Mouse (Mus musculus) lung, postnatal 25 days (tissue): ENCODE measurements around the gene Ccdc148.
A peak's percentile ranks its signal among the peaks of the same experiment; 100 is the strongest.

Source experiments
- DNase-seq: peaks from one replicate; pipeline ENCODE4 v3.0.0; 2022; ENCODE audit warnings: low spot score

The Ccdc148 gene

GRCm38 (mm10) chr2:59178960-59179359, 18.5 kb upstream of the Ccdc148 start:
- DNase-seq: no peak

GRCm38 (mm10) chr2:59178191-59178590, 17.7 kb upstream of the Ccdc148 start:
- DNase-seq: no peak

DNA sequence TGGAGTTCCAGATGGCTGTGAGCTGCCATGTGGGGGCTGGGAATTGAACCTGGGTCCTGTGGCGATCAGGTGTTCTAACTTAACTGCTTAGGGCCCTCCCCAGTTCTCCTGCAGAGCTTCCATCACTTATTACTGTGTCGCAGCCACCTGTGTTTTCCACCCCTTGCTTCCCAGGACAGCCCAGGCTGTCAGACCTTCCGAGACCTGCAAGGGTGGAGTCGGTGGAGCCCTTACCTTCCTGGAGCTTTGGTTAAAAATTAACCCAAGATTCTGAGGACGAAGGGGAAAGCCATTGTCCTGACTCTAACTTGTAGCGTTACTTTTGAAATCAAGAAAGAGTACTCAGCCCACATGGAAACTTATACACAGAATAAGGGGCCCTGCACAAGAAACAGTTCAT, 15.4 kb upstream of the Ccdc148 start:
- DNase-seq: no peak

- DNase-seq: peak; percentile 51
Measured at GRCm38 (mm10) chr2:59171533-59171932, 11.1 kb upstream of the Ccdc148 start.

- no peak for DNase-seq
Measured at GRCm38 (mm10) chr2:59170593-59170992, 10.1 kb upstream of the Ccdc148 start.

GRCm38 (mm10) chr2:59170208-59170589, 9.7 kb upstream of the Ccdc148 start:
- DNase-seq: peak; percentile 71

DNA sequence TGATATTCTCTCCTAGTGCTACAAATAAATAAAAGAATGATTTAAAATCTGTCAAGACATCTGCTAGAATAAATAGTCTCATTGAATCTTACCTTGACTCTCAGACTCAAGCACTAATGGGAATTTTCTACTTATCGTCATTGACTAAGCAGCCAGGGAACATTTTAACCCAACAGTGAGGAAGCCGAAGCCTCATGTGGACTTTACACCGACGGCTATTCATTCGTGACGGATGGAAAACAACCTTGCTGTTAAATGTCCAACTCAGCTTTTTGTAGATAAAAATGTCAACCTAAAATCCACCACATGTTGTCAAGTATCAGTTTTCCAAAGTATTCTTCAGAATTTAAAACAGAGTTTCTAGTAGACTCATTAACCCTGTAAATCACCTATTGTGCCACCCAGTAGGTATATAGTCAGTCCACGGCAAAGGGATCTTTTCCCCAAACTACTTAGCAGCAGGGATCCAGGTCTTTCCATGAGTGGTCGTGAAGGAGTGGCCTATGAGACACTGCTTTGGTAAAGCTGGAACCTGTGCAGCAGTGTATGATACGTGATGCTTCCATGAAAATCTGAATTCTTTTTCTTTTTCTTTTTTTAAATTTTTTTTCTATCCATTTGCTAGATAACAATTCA, 9.2 kb upstream of the Ccdc148 start:
- DNase-seq: no peak

DNA sequence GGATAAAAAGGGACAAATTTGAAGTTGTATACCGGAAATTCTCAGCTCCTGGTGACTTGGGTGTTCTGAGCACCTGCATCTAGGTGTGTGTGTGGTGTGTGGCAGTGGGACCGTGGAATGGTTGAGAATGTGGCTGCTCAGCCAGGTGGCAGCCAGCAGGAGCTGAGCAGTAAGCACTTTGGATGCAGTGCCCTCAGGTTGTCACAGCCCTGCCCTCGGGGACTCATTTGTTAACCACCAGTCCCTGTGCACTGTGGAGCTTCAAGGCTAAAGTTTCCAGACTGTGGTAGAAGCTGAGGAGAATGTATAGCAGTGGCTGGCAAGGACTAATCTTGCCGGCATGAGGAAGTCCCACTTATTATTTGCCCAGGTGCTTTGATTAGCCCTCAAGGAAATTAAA, 7.3 kb upstream of the Ccdc148 start:
- DNase-seq: no peak

DNA sequence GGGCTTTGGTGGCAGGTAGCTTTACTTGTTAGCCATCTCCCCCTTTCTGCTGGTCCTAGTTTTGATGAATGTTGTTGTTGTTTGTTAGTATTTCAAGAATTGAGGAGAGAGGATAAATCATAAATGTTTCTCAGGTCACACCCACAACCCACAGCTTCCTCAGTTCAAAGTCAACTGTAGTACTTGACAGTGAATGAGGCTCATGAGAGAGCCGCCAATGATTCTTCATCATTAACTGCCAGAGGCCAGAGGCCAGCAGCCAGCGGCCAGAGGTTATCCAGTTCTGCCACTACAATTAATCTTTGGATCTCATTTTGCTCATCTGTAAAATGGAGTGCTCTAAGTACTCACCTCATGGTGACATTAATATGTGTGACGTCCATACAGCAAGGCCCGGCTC, 6.5 kb upstream of the Ccdc148 start:
- DNase-seq: no peak

- DNase-seq: no peak
Measured at GRCm38 (mm10) chr2:59162285-59162600, 1.8 kb upstream of the Ccdc148 start.

- DNase-seq: peak; percentile 63
Measured at GRCm38 (mm10) chr2:59161441-59162284, 1.2 kb upstream of the Ccdc148 start.

DNA sequence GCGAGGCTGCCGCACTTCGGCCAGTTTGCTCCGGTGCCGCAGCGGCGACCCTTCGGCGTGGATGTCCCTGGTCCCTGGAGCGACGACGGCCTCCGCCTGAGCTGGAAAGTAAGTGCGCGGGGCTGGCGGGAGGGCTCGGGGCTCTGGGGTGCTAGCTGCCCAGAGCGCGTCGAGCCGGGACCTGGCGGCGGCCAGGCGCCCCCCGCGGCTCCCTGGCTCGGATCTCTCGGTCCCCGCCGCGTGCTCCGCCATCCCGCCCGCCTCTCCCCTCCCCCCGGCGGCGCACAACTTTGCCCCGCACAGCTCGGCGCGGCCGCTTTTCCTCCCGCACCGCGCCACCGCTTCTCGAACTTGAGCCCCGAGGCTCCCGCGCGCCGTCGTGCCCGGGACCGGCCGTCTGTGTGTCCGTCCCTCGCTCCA, 548 bp upstream of the Ccdc148 start:
- no peak for DNase-seq

- DNase-seq: no peak
Measured at GRCm38 (mm10) chr2:59159961-59160604, 400 bp downstream of the Ccdc148 start.

DNA sequence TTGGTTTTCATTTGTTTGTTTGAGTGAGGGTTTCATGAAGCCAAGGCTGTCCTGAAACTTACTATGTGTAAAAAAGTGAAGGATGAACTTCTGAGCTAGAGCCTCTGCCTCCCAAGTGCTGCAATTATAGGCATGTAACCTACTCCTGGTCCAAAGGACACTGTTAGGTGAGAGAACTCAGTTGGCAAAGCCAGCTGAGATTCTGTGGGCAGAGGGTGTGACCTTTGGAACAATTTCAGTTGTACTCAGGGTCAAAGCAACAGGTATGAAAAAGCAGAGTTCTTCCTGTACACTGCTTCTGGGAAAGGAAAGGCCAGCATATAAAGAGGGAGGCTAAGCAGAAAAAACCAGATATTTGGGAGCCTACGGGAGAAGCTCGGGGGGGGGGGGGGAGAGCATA, 2.4 kb downstream of the Ccdc148 start:
- DNase-seq: no peak

GRCm38 (mm10) chr2:59155428-59155827, 5.1 kb downstream of the Ccdc148 start:
- DNase-seq: no peak

DNA sequence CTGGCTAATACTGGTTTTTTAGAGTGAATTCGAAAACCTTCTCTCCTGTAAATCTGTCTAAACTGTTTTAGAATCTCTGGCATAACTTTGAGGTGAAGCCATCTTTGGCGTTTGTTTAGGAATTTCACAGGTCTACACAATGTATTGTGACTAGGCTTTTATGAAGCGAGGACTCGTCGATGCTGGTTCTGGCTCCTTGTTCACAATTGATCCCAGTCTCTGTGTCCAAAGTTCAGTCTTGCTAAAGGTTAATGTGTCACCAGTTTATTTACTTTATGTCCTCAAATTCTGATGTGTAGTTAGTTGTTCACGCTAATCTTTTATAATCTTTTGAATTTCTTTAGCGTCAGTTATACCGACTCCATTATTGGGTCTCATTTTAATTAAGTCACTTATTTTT, 29.4 kb downstream of the Ccdc148 start:
- no peak for DNase-seq

- DNase-seq: no peak
Measured at GRCm38 (mm10) chr2:59129821-59130220, 30.7 kb downstream of the Ccdc148 start.

DNA sequence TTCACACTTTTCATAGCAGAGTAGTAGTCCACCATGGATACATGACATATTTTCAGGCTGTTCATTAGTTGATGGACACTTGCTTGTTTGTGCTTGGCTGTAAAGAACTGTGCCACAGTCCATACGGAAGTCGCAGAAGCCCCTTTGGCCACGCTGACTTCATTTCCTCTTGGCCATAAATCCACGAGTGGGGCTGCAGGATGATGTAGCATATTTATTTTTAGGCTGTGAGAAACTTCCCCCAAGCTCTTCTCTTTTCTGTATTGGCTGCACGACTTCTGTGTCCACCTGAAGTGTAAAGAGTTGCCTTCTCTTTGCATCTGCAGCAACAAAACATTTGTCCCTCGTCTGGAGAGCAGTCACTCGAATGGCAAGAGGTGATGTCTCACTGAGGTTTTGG, 31.5 kb downstream of the Ccdc148 start:
- DNase-seq: no peak

GRCm38 (mm10) chr2:59055615-59056145, 104.8 kb downstream of the Ccdc148 start:
- no peak for DNase-seq

GRCm38 (mm10) chr2:59054339-59054738, 106.1 kb downstream of the Ccdc148 start:
- no peak for DNase-seq

GRCm38 (mm10) chr2:59053461-59054039, 106.9 kb downstream of the Ccdc148 start:
- no peak for DNase-seq

- no peak for DNase-seq
Measured at GRCm38 (mm10) chr2:59050245-59050824, 110.1 kb downstream of the Ccdc148 start.
